Mouse (Mus musculus) embryonic facial prominence, embryonic 14.5 days (tissue): ENCODE results near the gene Stk24. TPM values are rescaled to one million over a fixed set of nuclear protein-coding genes. Genes with fewer than 3 reads are reported as not detected.

Experiments
- ATAC-seq: fragments of 200-750 bp; cut with Nextera tagmentation; 2 replicates; pipeline ENCODE4 v1.8.0; 2017; ENCODE audit warnings: low read depth, moderate number of reproducible peaks, moderate TSS enrichment
- DNase-seq: peaks from one replicate; pipeline ENCODE4 v3.0.0-alpha.2; 2015; ENCODE audit warnings: low spot score
- H3K27ac ChIP-seq: fragments of 300-500 bp; sonication (generic); replicated peaks from 2 replicates; pipeline ENCODE4 v1.5.1; 2014; ENCODE audit warnings: low read depth, mild to moderate bottlenecking, low read length, moderate library complexity
- H3K27me3 ChIP-seq: fragments of 300-500 bp; sonication (generic); replicated peaks from 2 replicates; pipeline ENCODE4 v1.6.1; 2014; ENCODE audit warnings: low read length; ENCODE audit not compliant: control insufficient read depth, insufficient read depth
- H3K36me3 ChIP-seq: fragments of 300-500 bp; sonication (generic); 2 replicates; pipeline ENCODE4 v1.6.1; 2014; ENCODE audit warnings: low read length, mixed read lengths; ENCODE audit not compliant: control insufficient read depth, insufficient read depth
- H3K4me1 ChIP-seq: fragments of 300-500 bp; sonication (generic); 2 replicates; pipeline ENCODE4 v1.6.1; 2014; ENCODE audit warnings: antibody characterized with exemption, low read length; ENCODE audit not compliant: control insufficient read depth, insufficient read depth
- H3K4me2 ChIP-seq: fragments of 300-500 bp; sonication (generic); 2 replicates; pipeline ENCODE4 v1.6.1; 2014; ENCODE audit warnings: low read depth, mild to moderate bottlenecking, low read length, moderate library complexity, mixed read lengths
- H3K4me3 ChIP-seq: fragments of 300-500 bp; sonication (generic); 2 replicates; pipeline ENCODE4 v1.5.1; 2014; ENCODE audit warnings: low read depth, mild to moderate bottlenecking, low read length
- H3K9ac ChIP-seq: fragments of 300-500 bp; sonication (generic); 2 replicates; pipeline ENCODE4 v1.6.1; 2014; ENCODE audit warnings: low read depth, mild to moderate bottlenecking, low read length, moderate library complexity, mixed read lengths
- H3K9me3 ChIP-seq: fragments of 300-500 bp; sonication (generic); 2 replicates; pipeline ENCODE4 v1.6.1; 2016; ENCODE audit warnings: low read length; ENCODE audit not compliant: control insufficient read depth
- WGBS: fragments of 180-500 bp; shearing (Covaris S2); extraction: QIAGEN DNeasy Blood & Tissue Kit; methylation state at CpG from one replicate; pipeline ENCODE4 v1.1.7; 2014; 5-methylcytosine and 5-hydroxymethylcytosine counted together
- polyA plus RNA-seq: library from polyadenylated mRNA; unstranded; fragments of >200 nt; fragmentation: Nextera tagmentation; extraction: Ambion mirVana; gene quantifications from 2 replicates; pipeline ENCODE4 v1.2.1, GENCODE M21; 2014

The Stk24 gene
- polyA plus RNA-seq, 1 experiment from 2014 or later = 38.9 TPM

DNA sequence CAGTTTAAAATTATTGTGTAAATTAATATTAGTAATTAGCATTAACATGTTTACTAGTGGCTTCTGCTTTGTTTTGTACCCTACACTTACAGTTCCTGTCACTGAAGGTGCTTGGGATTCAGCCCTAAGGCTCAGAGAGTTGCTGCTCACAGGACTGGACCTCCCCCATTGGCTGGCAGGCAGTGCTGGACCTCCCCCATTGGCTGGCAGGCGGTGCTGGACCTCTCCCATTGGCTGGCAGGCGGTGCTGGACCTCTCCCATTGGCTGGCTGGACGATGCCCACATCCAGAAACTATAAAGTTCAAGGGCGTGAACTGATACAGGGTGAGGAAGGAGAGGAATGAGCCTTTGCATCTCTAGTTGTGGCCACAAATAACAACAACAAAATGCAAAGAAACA is 15.3 kb upstream of the Stk24 start:
- no peak for DNase-seq
- Histone ChIP-seq H3K36me3 (no peaks in the 10 kb centered on the region), H3K9ac (no peak overlapping the region), H3K4me2 (no peak overlapping the region), H3K27ac (no peak overlapping the region), H3K27me3 (no peaks in the 10 kb centered on the region), H3K4me3 (no peak overlapping the region), H3K9me3 (no peaks in the 10 kb centered on the region), H3K4me1 (no peaks in the 10 kb centered on the region)
- no peak for ATAC-seq
- 84% methylated on average over 4 of the region's 4 CpGs for WGBS

DNA sequence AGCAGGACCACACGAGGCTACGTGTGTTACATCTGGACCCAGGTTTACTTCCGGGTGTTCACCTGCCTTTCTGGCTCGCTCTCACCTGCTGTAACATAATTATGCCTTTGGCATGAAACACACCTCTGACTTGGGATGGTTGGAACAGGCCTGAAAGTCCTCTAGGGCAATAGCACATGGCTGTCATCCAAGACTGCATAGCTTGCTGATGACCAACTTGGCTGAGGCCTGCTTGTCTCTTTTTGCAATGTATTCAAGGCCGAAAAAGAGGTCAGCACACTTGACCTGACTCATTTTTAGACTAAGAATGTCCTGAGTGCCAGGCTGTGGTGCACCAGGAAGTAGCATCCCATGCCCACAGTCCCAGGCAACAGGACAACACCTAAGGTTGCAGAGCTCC is 12.1 kb upstream of the Stk24 start:
- Histone ChIP-seq H3K36me3 (no peaks in the 10 kb centered on the region), H3K4me1 (no peaks in the 10 kb centered on the region), H3K27me3 (no peaks in the 10 kb centered on the region), H3K9ac (no peak overlapping the region), H3K27ac (no peak overlapping the region), H3K9me3 (no peaks in the 10 kb centered on the region), H3K4me3 (no peak overlapping the region), H3K4me2 (no peak overlapping the region)
- 58% methylated on average over 5 of the region's 5 CpGs for WGBS
- ATAC-seq (no peak), DNase-seq (peak; percentile 45)

DNA sequence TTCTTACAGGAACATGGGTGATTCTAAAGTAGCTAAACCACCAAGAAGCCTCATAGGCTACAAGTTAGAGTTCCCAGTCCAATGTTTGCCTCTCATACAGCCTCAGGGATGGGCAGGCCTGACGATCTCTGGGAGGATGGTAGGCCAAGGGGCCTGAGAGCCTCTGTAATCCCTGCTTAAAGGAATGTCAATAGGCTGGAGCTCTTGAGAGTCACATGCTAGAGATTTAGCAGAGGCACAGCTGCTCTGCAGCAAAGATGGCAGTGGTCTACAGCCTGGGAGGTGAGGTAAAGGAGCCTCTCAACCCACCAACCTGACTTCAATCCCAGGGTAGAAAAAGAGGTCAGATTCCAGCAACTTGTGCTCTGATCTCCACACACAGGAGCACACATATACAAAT is 7.9 kb upstream of the Stk24 start:
- no peak overlapping the region for H3K27ac ChIP-seq
- DNase-seq (no peak), ATAC-seq (peak; percentile 62)
- H3K9ac ChIP-seq = no peak overlapping the region
- no peaks in the 10 kb centered on the region for H3K9me3 ChIP-seq
- H3K36me3 ChIP-seq = no peaks in the 10 kb centered on the region
- H3K4me3 ChIP-seq = no peak overlapping the region
- no peaks in the 10 kb centered on the region for H3K4me1 ChIP-seq
- 54% methylated on average over 1 of the region's 1 CpGs for WGBS
- no peaks in the 10 kb centered on the region for H3K27me3 ChIP-seq
- H3K4me2 ChIP-seq = no peak overlapping the region

DNA sequence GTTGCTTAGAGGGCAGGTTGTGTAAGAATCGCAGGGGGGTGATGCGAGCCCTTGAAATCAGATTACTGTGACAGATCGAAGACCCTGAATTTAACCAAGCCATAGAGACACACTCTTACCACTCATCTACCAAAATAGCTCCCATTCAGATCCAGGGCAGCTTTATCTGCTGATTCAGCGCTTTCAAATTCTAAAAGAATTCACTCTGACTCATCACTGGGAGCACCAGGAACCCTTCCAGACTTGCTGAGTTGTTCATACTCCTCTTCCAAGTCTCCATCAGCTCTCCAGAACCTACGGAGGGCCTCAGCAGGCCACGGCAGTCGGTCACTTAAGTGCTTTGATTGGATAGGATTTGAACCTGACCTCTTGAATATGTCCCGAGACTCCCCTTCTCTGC is 5.6 kb upstream of the Stk24 start:
- 84% methylated on average over 8 of the region's 8 CpGs for WGBS

DNA sequence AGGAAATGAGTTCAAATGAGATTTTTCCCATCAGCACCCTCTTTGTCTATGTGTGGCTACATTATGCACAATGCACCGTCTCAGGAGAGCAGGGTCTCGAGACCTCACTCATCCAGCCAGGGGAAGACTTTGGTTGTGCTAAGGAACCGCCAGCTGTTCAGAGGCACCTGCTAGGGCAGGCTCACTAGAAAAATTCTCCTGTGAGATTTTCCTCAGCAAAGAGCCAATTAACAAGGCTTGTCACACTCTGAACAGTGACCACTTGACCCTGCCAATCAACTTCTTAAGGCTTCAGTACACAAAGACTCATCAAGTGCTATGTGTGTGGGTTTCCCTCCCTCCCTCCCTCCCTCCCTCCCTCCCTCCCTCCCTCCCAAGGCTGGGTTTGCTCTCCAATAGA is 4.0 kb upstream of the Stk24 start:
- ATAC-seq (no peak), DNase-seq (peak; percentile 71)
- Histone ChIP-seq H3K27ac (no peak overlapping the region), H3K9ac (no peak overlapping the region), H3K36me3 (no peaks in the 10 kb centered on the region), H3K9me3 (no peaks in the 10 kb centered on the region), H3K4me3 (no peak overlapping the region), H3K4me1 (no peaks in the 10 kb centered on the region), H3K4me2 (no peak overlapping the region), H3K27me3 (no peaks in the 10 kb centered on the region)
- 47% methylated on average over 3 of the region's 3 CpGs for WGBS

More for the DNA sequence above, 5.6 kb upstream of the Stk24 start:
- Histone ChIP-seq H3K36me3 (no peaks in the 10 kb centered on the region), H3K4me2 (no peak overlapping the region), H3K4me1 (no peaks in the 10 kb centered on the region), H3K4me3 (no peak overlapping the region), H3K9me3 (no peaks in the 10 kb centered on the region), H3K9ac (no peak overlapping the region), H3K27me3 (no peaks in the 10 kb centered on the region), H3K27ac (no peak overlapping the region)
- no peak for DNase-seq
- no peak for ATAC-seq

DNA sequence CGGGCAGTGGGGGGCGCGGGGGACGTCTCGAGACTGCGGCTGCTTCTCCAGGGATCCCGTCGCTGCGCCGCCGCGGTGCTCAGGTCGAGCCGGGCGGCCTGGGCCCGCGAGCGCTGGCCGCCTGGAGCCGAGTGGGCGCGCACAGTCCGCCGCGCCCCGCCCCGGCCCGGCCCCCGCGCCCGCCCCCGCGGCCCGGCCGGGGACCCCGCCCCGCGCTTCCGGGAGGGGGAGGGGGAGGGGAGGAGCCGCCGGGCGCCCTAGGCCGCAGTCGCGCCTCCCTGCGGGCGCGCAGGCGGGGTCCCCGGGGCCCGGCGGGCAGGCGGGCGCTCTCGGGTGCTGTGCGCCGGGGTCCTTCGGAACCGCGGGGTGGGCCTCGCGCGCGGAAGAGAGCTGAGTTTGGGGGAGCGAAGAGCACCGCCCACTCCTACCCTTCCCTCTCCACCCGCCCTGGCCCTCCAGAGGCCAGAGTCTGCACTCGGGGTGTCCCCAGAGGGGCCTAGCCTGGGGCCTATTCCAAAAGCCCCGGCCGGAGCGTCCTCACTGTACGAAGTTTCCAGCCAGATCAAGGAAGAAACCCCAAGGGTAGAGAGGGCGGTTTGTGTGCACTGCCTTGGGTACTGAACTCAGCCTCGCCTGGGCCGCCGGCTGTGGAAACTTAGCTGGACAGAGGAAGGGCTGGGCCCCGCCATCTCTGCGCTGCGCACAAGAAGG is 540 bp downstream of the Stk24 start:
- Histone ChIP-seq H3K36me3 (no peaks in the 10 kb centered on the region), H3K27ac (peak overlapping the region; percentile 86), H3K9me3 (no peaks in the 10 kb centered on the region), H3K4me1 (peaks cover 13% of the 10 kb centered on the region), H3K4me2 (peak overlapping the region; percentile 87), H3K27me3 (no peaks in the 10 kb centered on the region), H3K4me3 (peak overlapping the region; percentile 92), H3K9ac (peak overlapping the region; percentile 92)
- peak; percentile 83 for DNase-seq
- ATAC-seq = peak; percentile 94
- under 1% methylated on average over 12 of the region's 79 CpGs for WGBS

DNA sequence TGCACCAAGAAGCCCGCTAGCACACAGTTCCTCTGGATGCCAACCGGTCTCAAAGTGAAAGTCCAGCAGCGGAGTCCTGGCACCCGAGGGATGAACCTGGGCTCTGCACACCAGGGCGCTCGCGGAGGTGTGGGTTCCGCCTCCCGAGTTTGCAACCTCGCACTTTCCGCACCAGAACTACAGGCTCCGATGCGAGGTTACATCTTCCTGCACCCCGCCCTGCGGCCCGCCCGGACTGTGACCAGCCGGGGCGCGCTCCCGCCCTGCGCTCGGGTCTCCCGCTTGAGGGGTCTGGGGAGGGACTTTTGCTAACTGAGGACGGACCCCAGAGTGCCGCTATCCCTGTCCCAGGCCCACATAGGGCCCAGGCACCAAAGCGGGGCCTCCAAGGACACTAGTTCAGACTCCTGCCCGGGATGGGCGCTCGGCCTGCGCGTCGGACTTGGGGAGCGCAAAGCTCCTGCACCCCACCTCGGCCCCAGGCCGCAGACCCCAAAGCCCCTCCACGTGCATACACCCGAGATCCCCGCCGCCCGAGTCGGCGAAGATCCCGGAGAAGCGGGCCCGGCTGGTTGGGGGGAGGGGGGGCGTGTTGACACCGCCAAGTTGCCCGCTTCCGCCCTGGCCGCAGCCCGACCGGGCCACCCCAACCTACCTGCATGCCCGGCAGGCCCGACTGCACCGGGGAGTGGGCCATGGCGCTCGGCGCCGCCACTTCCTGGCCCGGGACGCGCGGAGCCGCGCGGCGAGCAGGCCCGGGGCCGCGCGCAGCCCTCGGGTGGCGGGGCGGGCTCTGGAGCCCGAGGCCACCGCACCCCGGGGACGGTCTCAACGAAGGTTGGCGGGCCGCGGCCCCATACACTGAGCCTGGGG is 1.3 kb downstream of the Stk24 start:
- H3K27ac ChIP-seq = peak overlapping the region; percentile 86
- no peaks in the 10 kb centered on the region for H3K27me3 ChIP-seq
- peak overlapping the region; percentile 92 for H3K9ac ChIP-seq
- DNase-seq = peak; percentile 61
- no peaks in the 10 kb centered on the region for H3K9me3 ChIP-seq
- peak; percentile 75 for ATAC-seq
- no peaks in the 10 kb centered on the region for H3K36me3 ChIP-seq
- peak overlapping the region; percentile 87 for H3K4me2 ChIP-seq
- peaks cover 13% of the 10 kb centered on the region for H3K4me1 ChIP-seq
- 0% methylated on average over 34 of the region's 83 CpGs for WGBS
- H3K4me3 ChIP-seq = peak overlapping the region; percentile 92

DNA sequence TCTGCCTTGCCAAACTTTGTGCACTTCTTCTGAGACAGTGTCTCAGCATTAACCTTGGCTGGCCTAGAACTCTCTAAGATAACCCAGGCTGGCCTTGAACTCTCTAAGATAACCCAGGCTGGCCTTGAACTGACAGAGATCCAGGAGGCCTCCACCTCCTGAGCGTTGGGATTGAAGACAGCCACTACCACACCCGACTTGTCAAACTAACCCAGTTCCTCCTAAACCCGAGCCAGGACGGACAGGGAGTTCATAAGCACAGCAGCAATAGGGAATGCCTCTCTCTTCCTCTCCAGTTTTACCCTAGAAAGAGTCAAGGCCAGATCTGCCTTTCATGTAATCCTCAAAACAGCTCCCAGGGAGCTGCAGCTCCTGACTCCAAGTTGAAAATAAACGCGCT is 3.2 kb downstream of the Stk24 start:
- no peaks in the 10 kb centered on the region for H3K27me3 ChIP-seq
- H3K27ac ChIP-seq = no peak overlapping the region
- no peaks in the 10 kb centered on the region for H3K9me3 ChIP-seq
- H3K9ac ChIP-seq = peak overlapping the region; percentile 1; the same call in 1 of the 2 replicates
- WGBS = 51% methylated on average over 6 of the region's 6 CpGs
- DNase-seq (no peak), ATAC-seq (no peak)
- 0 out of 2 replicates have a peak overlapping the region, but pooled peaks have one; percentile 1 for H3K4me2 ChIP-seq
- H3K36me3 ChIP-seq = no peaks in the 10 kb centered on the region
- H3K4me3 ChIP-seq = no peak overlapping the region
- peaks cover 22% of the 10 kb centered on the region for H3K4me1 ChIP-seq
